ENCODE assay signal across 18 mouse cellular contexts in the genomic region with DNA sequence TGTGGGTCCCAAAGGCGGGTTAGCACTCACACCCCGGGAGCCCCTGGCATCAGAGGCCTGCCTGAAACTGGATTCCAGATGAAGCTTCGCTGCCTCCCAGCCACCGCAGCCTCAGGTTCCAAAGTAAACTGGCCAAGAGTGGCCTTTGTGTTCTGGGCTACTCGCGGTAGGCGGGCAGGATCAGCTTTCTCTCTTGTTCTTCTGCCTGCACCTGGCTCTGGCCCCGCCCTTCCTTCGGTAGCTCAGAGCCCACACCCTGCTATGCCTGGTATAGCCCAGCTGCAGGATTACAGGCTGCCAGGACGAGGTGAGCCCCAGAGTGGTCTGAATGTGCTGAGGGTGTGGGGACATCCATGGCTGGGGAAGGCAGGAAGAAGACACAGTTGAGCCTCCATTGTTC. TPM values are rescaled to one million over a fixed set of nuclear protein-coding genes. Genes with fewer than 3 reads are reported as not detected.
DNase-seq lines count a peak whose midpoint lies in the region; ATAC-seq lines count a peak whose summit lies in the region.
"Had no signal": no experiment of that assay in that cellular context is flagged by ENCODE, and none has a peak within 500 bp of the region (broad histone marks: within the 10 kb centered on the region; RNA-seq: fewer than 3 reads in every experiment).

No protein-coding gene starts in this region.

- peaks cover 77% of the 10 kb centered on the region for H3K4me1 ChIP-seq in forebrain, embryonic 10.5 days
- H3K4me1 ChIP-seq in forebrain, embryonic 16.5 days (replicated peaks; ENCODE audit: control insufficient read depth, insufficient read depth, low read length) = peaks cover 14% of the 10 kb centered on the region
- no peaks in the 10 kb centered on the region; the same call in 1 of the 2 replicates for H3K4me1 ChIP-seq in embryonic facial prominence, embryonic 14.5 days (ENCODE audit: control insufficient read depth, insufficient read depth, low read length)
- no peaks in the 10 kb centered on the region for H3K4me1 ChIP-seq in stomach, embryonic 14.5 days (ENCODE audit: control insufficient read depth, insufficient read depth, low read length)

- H3K4me2 ChIP-seq in forebrain, embryonic 16.5 days (ENCODE audit: low read length) = no peak overlapping the region
- no peak overlapping the region for H3K4me2 ChIP-seq in embryonic facial prominence, embryonic 14.5 days (ENCODE audit: low read depth, low read length)
- no peak overlapping the region for H3K4me2 ChIP-seq in stomach, embryonic 14.5 days (replicated peaks; ENCODE audit: low read depth, low read length)
- H3K4me2 ChIP-seq: hindbrain, embryonic 13.5 days; limb, embryonic 15.5 days; midbrain, embryonic 12.5 days had no signal

- H3K9ac ChIP-seq in forebrain, embryonic 16.5 days (replicated peaks; ENCODE audit: low read depth, low read length) = no peak overlapping the region
- H3K9ac ChIP-seq in embryonic facial prominence, embryonic 14.5 days (ENCODE audit: low read depth, low read length) = no peak overlapping the region
- no peak overlapping the region for H3K9ac ChIP-seq in stomach, embryonic 14.5 days (replicated peaks; ENCODE audit: low read depth, low read length)
- H3K9ac ChIP-seq: hindbrain, embryonic 13.5 days; limb, embryonic 15.5 days; midbrain, embryonic 12.5 days had no signal

- H3K4me3 ChIP-seq in forebrain, embryonic 10.5 days = no peak overlapping the region
- H3K4me3 ChIP-seq in forebrain, embryonic 16.5 days (replicated peaks; ENCODE audit: low read length) = no peak overlapping the region
- H3K4me3 ChIP-seq in embryonic facial prominence, embryonic 14.5 days (ENCODE audit: low read depth, low read length) = no peak overlapping the region
- H3K4me3 ChIP-seq in stomach, embryonic 14.5 days (ENCODE audit: low read depth, low read length) = no peak overlapping the region
- H3K4me3 ChIP-seq: hindbrain, embryonic 13.5 days; limb, embryonic 15.5 days; midbrain, embryonic 12.5 days had no signal

- H3K27ac ChIP-seq in forebrain, embryonic 10.5 days = peak overlapping the region; percentile 62
- H3K27ac ChIP-seq in forebrain, embryonic 16.5 days (ENCODE audit: low read length) = no peak overlapping the region
- no peak overlapping the region for H3K27ac ChIP-seq in embryonic facial prominence, embryonic 14.5 days (replicated peaks; ENCODE audit: low read depth, low read length)
- no peak overlapping the region for H3K27ac ChIP-seq in stomach, embryonic 14.5 days (ENCODE audit: low read length)
- H3K27ac ChIP-seq: hindbrain, embryonic 13.5 days; limb, embryonic 15.5 days; midbrain, embryonic 12.5 days had no signal

- H3K9me3 ChIP-seq in forebrain, embryonic 10.5 days = peaks cover 4% of the 10 kb centered on the region; the same call in 1 of the 2 replicates
- no peaks in the 10 kb centered on the region for H3K9me3 ChIP-seq in forebrain, embryonic 16.5 days (ENCODE audit: control insufficient read depth, low read length)
- no peaks in the 10 kb centered on the region for H3K9me3 ChIP-seq in embryonic facial prominence, embryonic 14.5 days (ENCODE audit: control insufficient read depth, low read length)
- H3K9me3 ChIP-seq in stomach, embryonic 14.5 days (ENCODE audit: control insufficient read depth, low read depth, low read length) = no peaks in the 10 kb centered on the region
- H3K9me3 ChIP-seq: hindbrain, embryonic 13.5 days; limb, embryonic 15.5 days; midbrain, embryonic 12.5 days had no signal

- WGBS in forebrain, embryonic 10.5 days = 4% methylated on average over 10 of the region's 10 CpGs
- 18% methylated on average over 10 of the region's 10 CpGs for WGBS in forebrain, embryonic 16.5 days
- WGBS in embryonic facial prominence, embryonic 14.5 days = 6% methylated on average over 10 of the region's 10 CpGs
- WGBS in stomach, embryonic 14.5 days = 14% methylated on average over 10 of the region's 10 CpGs

- ATAC-seq in forebrain, embryonic 16.5 days = no peak
- peak; percentile 89 for ATAC-seq in embryonic facial prominence, embryonic 14.5 days (ENCODE audit: low read depth)
- peak; percentile 66; the same call in 1 of the 2 replicates for ATAC-seq in stomach, embryonic 14.5 days (ENCODE audit: insufficient number of reproducible peaks, insufficient read depth, low FRiP score, low read depth)
- no peak for ATAC-seq in erythroblast, adult 5-6 weeks (replicated peaks; ENCODE audit: low FRiP score, poor library complexity, severe bottlenecking)
- ATAC-seq: activated CD4-positive, CD25-positive, alpha-beta regulatory T cell, adult 4 months had no signal

- no peak for DNase-seq in forebrain, embryonic 10.5 days (ENCODE audit: extremely low spot score, low spot score)
- DNase-seq in lung, adult 18-20 months = peak; percentile 47 to 64
- no peak for DNase-seq in lung, postnatal 10 days
- peak; percentile 58 for DNase-seq in embryonic facial prominence, embryonic 14.5 days (ENCODE audit: low spot score)
- DNase-seq in embryo, embryonic 10 days (ENCODE audit: low spot score) = no peak
- DNase-seq: adrenal gland, postnatal 36 days; cerebellum, adult 9-10 months; kidney, postnatal 10 days; layer of hippocampus, adult 9-11 months; spleen, adult 18-20 months had no signal

- H3K27me3 ChIP-seq in forebrain, embryonic 10.5 days (ENCODE audit: poor library complexity, severe bottlenecking) = peaks cover 100% of the 10 kb centered on the region
- H3K27me3 ChIP-seq in forebrain, embryonic 16.5 days (replicated peaks; ENCODE audit: control insufficient read depth, insufficient read depth, low read length) = no peaks in the 10 kb centered on the region; the same call in 1 of the 2 replicates
- H3K27me3 ChIP-seq in embryonic facial prominence, embryonic 14.5 days (replicated peaks; ENCODE audit: control insufficient read depth, insufficient read depth, low read length) = peaks cover 24% of the 10 kb centered on the region
- H3K27me3 ChIP-seq in stomach, embryonic 14.5 days (ENCODE audit: control insufficient read depth, insufficient read depth, low read length) = peaks cover 3% of the 10 kb centered on the region; the same call in 1 of the 2 replicates

- no peaks in the 10 kb centered on the region for H3K36me3 ChIP-seq in forebrain, embryonic 10.5 days (replicated peaks)
- no peaks in the 10 kb centered on the region for H3K36me3 ChIP-seq in forebrain, embryonic 16.5 days (ENCODE audit: control insufficient read depth, insufficient read depth)
- no peaks in the 10 kb centered on the region for H3K36me3 ChIP-seq in embryonic facial prominence, embryonic 14.5 days (ENCODE audit: control insufficient read depth, insufficient read depth, low read length)
- H3K36me3 ChIP-seq in stomach, embryonic 14.5 days (ENCODE audit: control insufficient read depth, insufficient read depth, low read length) = no peaks in the 10 kb centered on the region
- H3K36me3 ChIP-seq: hindbrain, embryonic 13.5 days; limb, embryonic 15.5 days; midbrain, embryonic 12.5 days had no signal

RNA-seq across cellular contexts. Expression of gene Scn5a, which starts 12.6 kb away (rescaled TPM):
- polyA plus RNA-seq in forebrain, embryonic 10.5 days (2016; fragmentation: Nextera tagmentation; extraction: Ambion mirVana) = 2.9 and 3.6 TPM in 2 replicates
- 0.82 and 1.4 TPM in 2 replicates for polyA plus RNA-seq in forebrain, embryonic 16.5 days (2015; fragmentation: Nextera tagmentation; extraction: Ambion mirVana)
- 0.51 and 0.67 TPM in 2 replicates for polyA plus RNA-seq in embryonic facial prominence, embryonic 14.5 days (2014; fragmentation: Nextera tagmentation; extraction: Ambion mirVana)
- polyA plus RNA-seq in stomach, embryonic 14.5 days (2014; fragmentation: Nextera tagmentation; extraction: Ambion mirVana) = 0.10 and 0.25 TPM in 2 replicates
- not detected in 2 replicates for total RNA-seq in erythroblast, adult 5-6 weeks (2015; ENCODE audit: low replicate concordance)
- total RNA-seq in erythroblast, adult 5-6 weeks (2017; ENCODE audit: low replicate concordance) = not detected in 2 replicates
- total RNA-seq: granulocyte monocyte progenitor cell, adult 5-6 weeks had no signal

Comparison
In these comparisons a context has a peak if more than half of its experiments do, and no peak if none do; other contexts are left out.
1. DNase-seq: peak in lung, adult 18-20 months (2 of 2) and embryonic facial prominence, embryonic 14.5 days (single experiment); none in forebrain, embryonic 10.5 days (single experiment), lung, postnatal 10 days (single experiment) and embryo, embryonic 10 days (single experiment).
2. ATAC-seq: peak in embryonic facial prominence, embryonic 14.5 days (single experiment) and stomach, embryonic 14.5 days (single experiment); none in forebrain, embryonic 16.5 days (single experiment) and erythroblast, adult 5-6 weeks (single experiment).